Mouse (Mus musculus) CH12.LX (cell line): ENCODE measurements around the gene Hes3. TPM values are rescaled to one million over a fixed set of nuclear protein-coding genes. Genes with fewer than 3 reads are reported as not detected.

ENCODE experiments used
- DNase-seq: peaks from one replicate; pipeline ENCODE4 v3.0.0-alpha.2; 2013; ENCODE audit errors: extremely low read depth
- H3K27ac ChIP-seq: 2 replicates; pipeline ENCODE4 v1.5.1; 2012; ENCODE audit warnings: low read depth, mild to moderate bottlenecking, control low read depth, moderate library complexity; ENCODE audit not compliant: insufficient read depth
- H3K27me3 ChIP-seq: replicated peaks from 2 replicates; pipeline ENCODE3; 2012; ENCODE audit warnings: inconsistent platforms
- H3K36me3 ChIP-seq, 2 experiments: replicated peaks in 1 of 2; 2 replicates each; pipeline versions ENCODE3 to v1.6.1; 2012; ENCODE audit warnings: inconsistent platforms in 1 of 2, low read length in 1 of 2, mild to moderate bottlenecking in 1 of 2, mixed read lengths in 1 of 2, moderate library complexity in 1 of 2; ENCODE audit not compliant: control insufficient read depth in 1 of 2, insufficient read depth in 1 of 2
- H3K4me1 ChIP-seq, 2 experiments: 2 replicates each; pipeline ENCODE4 v1.6.1; 2012; ENCODE audit warnings: inconsistent platforms in 1 of 2, moderate library complexity in 1 of 2; ENCODE audit not compliant: insufficient read depth in 2 of 2, control insufficient read depth in 1 of 2
- H3K4me2 ChIP-seq: 2 replicates; pipeline ENCODE4 v1.6.1; 2012; ENCODE audit warnings: low read depth, mild to moderate bottlenecking, control low read depth; ENCODE audit not compliant: poor library complexity, insufficient read depth, severe bottlenecking
- H3K4me3 ChIP-seq, 3 experiments: fragments of 150-350 bp in 1 of 3; sonication (generic) in 1 of 3; replicated peaks in 1 of 3; 2 replicates each; pipeline versions ENCODE3 to v1.5.1; 2011 to 2012; ENCODE audit warnings: low read depth in 2 of 3, low read length in 2 of 3, mild to moderate bottlenecking in 2 of 3, moderate library complexity in 2 of 3, control low read depth in 1 of 3, improper control_type of control experiment in 1 of 3, inconsistent platforms in 1 of 3, mixed read lengths in 1 of 3; ENCODE audit not compliant: poor library complexity in 1 of 3
- H3K79me2 ChIP-seq: replicated peaks from 2 replicates; pipeline ENCODE4 v1.6.1; 2012; ENCODE audit warnings: mild to moderate bottlenecking, moderate library complexity; ENCODE audit not compliant: control insufficient read depth, poor library complexity, insufficient read depth, severe bottlenecking; ENCODE audit errors: extremely low read depth
- H3K9ac ChIP-seq: 2 replicates; pipeline ENCODE4 v1.6.1; 2012; ENCODE audit warnings: low read depth, mild to moderate bottlenecking, control low read depth, moderate library complexity; ENCODE audit not compliant: insufficient read depth
- H3K9me3 ChIP-seq: replicated peaks from 2 replicates; pipeline ENCODE3; 2012; ENCODE audit warnings: low read length, inconsistent platforms, mixed read lengths
- BHLHE40 ChIP-seq: IDR thresholded peaks from 2 replicates; pipeline ENCODE4 v1.6.1; 2011; ENCODE audit warnings: mild to moderate bottlenecking, low read depth, low read length, improper control_type of control experiment
- CHD1 ChIP-seq: IDR thresholded peaks from 2 replicates; pipeline ENCODE4 v1.6.1; 2012; ENCODE audit warnings: low read depth, low read length, improper control_type of control experiment, inconsistent platforms
- CTCF ChIP-seq, 2 experiments: IDR thresholded peaks in 1 of 2; conservative IDR thresholded peaks in 1 of 2; 2 replicates each; pipeline ENCODE4 v1.5.1; 2011 to 2012; ENCODE audit warnings: low read depth in 2 of 2, low read length in 2 of 2, improper control_type of control experiment in 1 of 2, inconsistent platforms in 1 of 2, mild to moderate bottlenecking in 1 of 2, moderate library complexity in 1 of 2
- E2F4 ChIP-seq: IDR thresholded peaks from 2 replicates; pipeline ENCODE4 v1.6.1; 2011; ENCODE audit warnings: low read depth, low read length, improper control_type of control experiment; ENCODE audit not compliant: insufficient replicate concordance
- ELF1 ChIP-seq: IDR thresholded peaks from 2 replicates; pipeline ENCODE4 v1.6.1; 2014; ENCODE audit warnings: low read depth, mild to moderate bottlenecking, inconsistent platforms, low read length, improper control_type of control experiment
- JUND ChIP-seq: conservative IDR thresholded peaks from 2 replicates; pipeline ENCODE4 v1.6.1; 2011; ENCODE audit warnings: low read depth, low read length, improper control_type of control experiment
- KAT2A ChIP-seq: IDR thresholded peaks from 2 replicates; pipeline ENCODE4 v1.6.1; 2012; ENCODE audit warnings: low read length, improper control_type of control experiment, inconsistent platforms; ENCODE audit not compliant: insufficient replicate concordance
- MAFK ChIP-seq: IDR thresholded peaks from 2 replicates; pipeline ENCODE4 v1.6.1; 2011; ENCODE audit warnings: low read length, improper control_type of control experiment; ENCODE audit not compliant: insufficient replicate concordance
- MAZ ChIP-seq: IDR thresholded peaks from 2 replicates; pipeline ENCODE4 v1.6.1; 2012; ENCODE audit warnings: low read depth, mild to moderate bottlenecking, inconsistent platforms, low read length, improper control_type of control experiment, moderate library complexity
- MXI1 ChIP-seq: IDR thresholded peaks from 2 replicates; pipeline ENCODE4 v1.6.1; 2011; ENCODE audit warnings: mild to moderate bottlenecking, low read depth, low read length, improper control_type of control experiment
- MYC ChIP-seq: IDR thresholded peaks from 2 replicates; pipeline ENCODE4 v1.6.1; 2011; ENCODE audit warnings: low read depth, mild to moderate bottlenecking, improper control_type of control experiment, low read length
- NELFE ChIP-seq: IDR thresholded peaks from 2 replicates; pipeline ENCODE4 v1.6.1; 2011; ENCODE audit warnings: low read depth, low read length, improper control_type of control experiment
- NRF1 ChIP-seq: IDR thresholded peaks from 2 replicates; pipeline ENCODE4 v1.6.1; 2014; ENCODE audit warnings: low read depth, mild to moderate bottlenecking, inconsistent platforms, low read length, improper control_type of control experiment, moderate library complexity
- PAX5 ChIP-seq: IDR thresholded peaks from 2 replicates; pipeline ENCODE4 v1.6.1; 2012; ENCODE audit warnings: low read length, inconsistent platforms, mixed read lengths
- POLR2A ChIP-seq: IDR thresholded peaks from 2 replicates; pipeline ENCODE4 v1.6.1; 2011; ENCODE audit warnings: low read depth, mild to moderate bottlenecking, improper control_type of control experiment, low read length
- RAD21 ChIP-seq: IDR thresholded peaks from 2 replicates; pipeline ENCODE4 v1.6.1; 2011; ENCODE audit warnings: low read depth, mild to moderate bottlenecking, low read length, improper control_type of control experiment, moderate library complexity
- TBP ChIP-seq: conservative IDR thresholded peaks from 2 replicates; pipeline ENCODE4 v1.6.1; 2011; ENCODE audit warnings: low read depth, low read length, improper control_type of control experiment
- UBTF ChIP-seq: IDR thresholded peaks from 2 replicates; pipeline ENCODE4 v1.6.1; 2012; ENCODE audit warnings: low read depth, mild to moderate bottlenecking, inconsistent platforms, low read length, improper control_type of control experiment, moderate library complexity
- USF1 ChIP-seq: IDR thresholded peaks from 2 replicates; pipeline ENCODE4 v1.6.1; 2014; ENCODE audit warnings: low read depth, mild to moderate bottlenecking, inconsistent platforms, low read length, improper control_type of control experiment
- USF2 ChIP-seq: conservative IDR thresholded peaks from 2 replicates; pipeline ENCODE4 v1.6.1; 2011; ENCODE audit warnings: low read depth, low read length, improper control_type of control experiment
- ZKSCAN1 ChIP-seq: IDR thresholded peaks from 2 replicates; pipeline ENCODE4 v1.6.1; 2012; ENCODE audit warnings: low read depth, inconsistent platforms, low read length, improper control_type of control experiment, borderline replicate concordance
- ZMIZ1 ChIP-seq: IDR thresholded peaks from 2 replicates; pipeline ENCODE4 v1.6.1; 2012; ENCODE audit warnings: low read depth, mild to moderate bottlenecking, inconsistent platforms, low read length, improper control_type of control experiment
- ZNF384 ChIP-seq: IDR thresholded peaks from 2 replicates; pipeline ENCODE4 v1.6.1; 2012; ENCODE audit warnings: low read depth, low read length, improper control_type of control experiment, inconsistent platforms
- dilution Hi-C: fragments of 300-500 bp; cut with MboI; formaldehyde crosslinking; loops from 2 replicates; pipeline ENCODE4 v1.14.3; 2020; ENCODE audit warnings: low sequenced_read_pairs; ENCODE audit not compliant: extremely low pct_unique_long_range_greater_than_20kb, extremely low pct_ligation_motif_present
- in situ Hi-C: fragments of 300-500 bp; cut with MboI; formaldehyde crosslinking; loops from 3 replicates; pipeline ENCODE4 v1.14.3; 2019; ENCODE audit warnings: low sequenced_read_pairs, low pct_ligation_motif_present, low pct_unique_long_range_greater_than_20kb, mixed read lengths
- polyA plus RNA-seq: library from polyadenylated mRNA; unstranded; fragments of >175 nt; gene quantifications from 2 replicates; pipeline ENCODE4 v1.2.1, GENCODE M21; 2012; ENCODE audit warnings: low read depth; ENCODE audit not compliant: insufficient read length
- total RNA-seq, 2 experiments: library from RNA; depleted of rRNA; stranded (reverse); fragments of 300-350 nt in 1 of 2; fragments of >200 nt in 1 of 2; gene quantifications; 2 replicates each; pipeline ENCODE4 v1.2.3; 2012 to 2014

Gene Hes3
- total and polyA plus RNA-seq, 3 experiments: 0.17 to 0.21 TPM; not detected in 1

- Histone ChIP-seq H3K9ac (no peak overlapping the region), H3K4me3 (no peak overlapping the region)
- TF ChIP-seq BHLHE40 (no peak), NRF1 (no peak), ZNF384 (no peak), ZKSCAN1 (no peak), MXI1 (no peak), ELF1 (no peak), E2F4 (no peak), TBP (no peak), MAFK (no peak)
- TF ChIP-seq, all 38 proteins: peak for 0
- in situ Hi-C loops (loop anchor here (25.0 kb wide), 1 partner anchor 1825 kb away; no protein-coding TSS in a partner anchor), dilution Hi-C loops (no loop called here)
- H3K4me2 ChIP-seq: no peak overlapping the region
- peaks cover 65% of the 10 kb centered on the region for H3K27me3 ChIP-seq
- H3K4me1 ChIP-seq: peaks cover 19 to 37% of the 10 kb centered on the region in 2 experiments
- peaks cover 0 to 3% of the 10 kb centered on the region in 2 experiments for H3K36me3 ChIP-seq
- no peaks in the 10 kb centered on the region for H3K79me2 ChIP-seq
- H3K9me3 ChIP-seq: peaks cover 3% of the 10 kb centered on the region
- DNase-seq: no peak
- H3K27ac ChIP-seq: no peak overlapping the region
Observed at GRCm38 (mm10) chr4:152286887-152287286, 4.6 kb downstream of the Hes3 start.

GRCm38 (mm10) chr4:152286183-152286582, 5.3 kb downstream of the Hes3 start:
- H3K27me3 ChIP-seq: peaks cover 63% of the 10 kb centered on the region
- H3K9me3 ChIP-seq: peaks cover 3% of the 10 kb centered on the region
- no peak overlapping the region for H3K4me3 ChIP-seq
- no peak overlapping the region for H3K27ac ChIP-seq
- TF ChIP-seq MAZ: no peak
- no peak for TF ChIP-seq KAT2A
- no peak for TF ChIP-seq USF2
- TF ChIP-seq RAD21: no peak
- TF ChIP-seq ZKSCAN1: no peak
- TF ChIP-seq USF1: no peak
- no peak for TF ChIP-seq MYC
- TF ChIP-seq MXI1: no peak
- no peak for TF ChIP-seq POLR2A
- no peak for TF ChIP-seq CTCF (conservative IDR thresholded peaks at IDR 0.05 in 1 of 2, IDR thresholded peaks at IDR 0.05 in 1 of 2; ENCODE audit: low read depth in 2 of 2, low read length in 2 of 2)
- no peak for TF ChIP-seq CHD1
- TF ChIP-seq JUND: no peak
- TF ChIP-seq UBTF: no peak
- TF ChIP-seq PAX5: no peak
- TF ChIP-seq ZMIZ1: no peak
- TF ChIP-seq NELFE: no peak
- DNase-seq: no peak
- H3K4me1 ChIP-seq: peaks cover 15 to 32% of the 10 kb centered on the region in 2 experiments
- in situ Hi-C loops (loop anchor here (25.0 kb wide), 1 partner anchor 1826 kb away; no protein-coding TSS in a partner anchor), dilution Hi-C loops (no loop called here)
- no peak overlapping the region for H3K9ac ChIP-seq
- peaks cover 0 to 5% of the 10 kb centered on the region in 2 experiments for H3K36me3 ChIP-seq
- H3K4me2 ChIP-seq: no peak overlapping the region
- H3K79me2 ChIP-seq: no peaks in the 10 kb centered on the region
